Mouse (Mus musculus): ENCODE results near the gene Siva1. TPM values are rescaled to one million over a fixed set of nuclear protein-coding genes. Genes with fewer than 3 reads are reported as not detected.
A peak's percentile ranks its signal among the peaks of the same experiment; 100 is the strongest.

The Siva1 gene
- polyA plus RNA-seq, 1 experiment from 2014 or later: 222 TPM

GRCm38 (mm10) chr12:112670718-112671393, 26.4 kb downstream of the Siva1 start:
- Histone ChIP-seq H3K4me2 (ENCODE audit: low read depth, low read length) (no peak overlapping the region; the same call in 1 of the 2 replicates), H3K4me3 (ENCODE audit: low read depth, low read length) (no peak overlapping the region), H3K36me3 (replicated peaks; ENCODE audit: control insufficient read depth, insufficient read depth, low read depth, low read length) (peaks cover 18% of the 10 kb centered on the region), H3K27me3 (ENCODE audit: control insufficient read depth, insufficient read depth, low read length) (no peaks in the 10 kb centered on the region), H3K9ac (replicated peaks; ENCODE audit: low read length) (peak overlapping the region; percentile 28), H3K9me3 (replicated peaks; ENCODE audit: control insufficient read depth, low read length) (no peaks in the 10 kb centered on the region), H3K4me1 (ENCODE audit: control insufficient read depth, insufficient read depth, low read length) (peaks cover 16% of the 10 kb centered on the region), H3K27ac (replicated peaks; ENCODE audit: low read depth, low read length) (no peak overlapping the region)
- ATAC-seq (replicated peaks; ENCODE audit: insufficient number of reproducible peaks, low FRiP score, low TSS enrichment, low read depth): no peak
- DNase-seq (ENCODE audit: low spot score): no peak
- 47% methylated on average over 9 of the region's 9 CpGs for WGBS

GRCm38 (mm10) chr12:112671891-112672290, 27.4 kb downstream of the Siva1 start:
- H3K4me2 ChIP-seq (ENCODE audit: low read depth, low read length): no peak overlapping the region; the same call in 1 of the 2 replicates
- ATAC-seq (replicated peaks; ENCODE audit: insufficient number of reproducible peaks, low FRiP score, low TSS enrichment, low read depth) (no peak), DNase-seq (ENCODE audit: low spot score) (no peak)
- H3K4me3 ChIP-seq (ENCODE audit: low read depth, low read length): no peak overlapping the region
- no peak overlapping the region for H3K9ac ChIP-seq (replicated peaks; ENCODE audit: low read length)
- no peaks in the 10 kb centered on the region for H3K9me3 ChIP-seq (replicated peaks; ENCODE audit: control insufficient read depth, low read length)
- no peak overlapping the region for H3K27ac ChIP-seq (replicated peaks; ENCODE audit: low read depth, low read length)
- 81% methylated on average over 7 of the region's 7 CpGs for WGBS
- no peaks in the 10 kb centered on the region for H3K27me3 ChIP-seq (ENCODE audit: control insufficient read depth, insufficient read depth, low read length)
- H3K4me1 ChIP-seq (ENCODE audit: control insufficient read depth, insufficient read depth, low read length): peaks cover 16% of the 10 kb centered on the region
- H3K36me3 ChIP-seq (replicated peaks; ENCODE audit: control insufficient read depth, insufficient read depth, low read depth, low read length): peaks cover 18% of the 10 kb centered on the region

- peak overlapping the region; percentile 94 for H3K4me3 ChIP-seq (ENCODE audit: low read depth, low read length)
- DNase-seq (ENCODE audit: low spot score): peak; percentile 47
- H3K4me2 ChIP-seq (ENCODE audit: low read depth, low read length): peak overlapping the region; percentile 89
- ATAC-seq (replicated peaks; ENCODE audit: insufficient number of reproducible peaks, low FRiP score, low TSS enrichment, low read depth): peak; percentile 14; the same call in 1 of the 2 replicates
- peaks cover 18% of the 10 kb centered on the region for H3K36me3 ChIP-seq (replicated peaks; ENCODE audit: control insufficient read depth, insufficient read depth, low read depth, low read length)
- H3K27me3 ChIP-seq (ENCODE audit: control insufficient read depth, insufficient read depth, low read length): peaks cover 9% of the 10 kb centered on the region
- H3K4me1 ChIP-seq (ENCODE audit: control insufficient read depth, insufficient read depth, low read length): peaks cover 16% of the 10 kb centered on the region
- 6% methylated on average over 21 of the region's 21 CpGs for WGBS
- H3K27ac ChIP-seq (replicated peaks; ENCODE audit: low read depth, low read length): peak overlapping the region; percentile 88
- H3K9ac ChIP-seq (replicated peaks; ENCODE audit: low read length): peak overlapping the region; percentile 99
- no peaks in the 10 kb centered on the region for H3K9me3 ChIP-seq (replicated peaks; ENCODE audit: control insufficient read depth, low read length)
Measured at GRCm38 (mm10) chr12:112672744-112673575, 28.5 kb downstream of the Siva1 start.

- no peaks in the 10 kb centered on the region for H3K9me3 ChIP-seq (replicated peaks; ENCODE audit: control insufficient read depth, low read length)
- WGBS: under 1% methylated on average over 56 of the region's 68 CpGs
- peak overlapping the region; percentile 89 for H3K4me2 ChIP-seq (ENCODE audit: low read depth, low read length)
- H3K27me3 ChIP-seq (ENCODE audit: control insufficient read depth, insufficient read depth, low read length): peaks cover 11% of the 10 kb centered on the region
- H3K9ac ChIP-seq (replicated peaks; ENCODE audit: low read length): peak overlapping the region; percentile 99
- no peak for ATAC-seq (replicated peaks; ENCODE audit: insufficient number of reproducible peaks, low FRiP score, low TSS enrichment, low read depth)
- H3K4me3 ChIP-seq (ENCODE audit: low read depth, low read length): peak overlapping the region; percentile 94
- H3K36me3 ChIP-seq (replicated peaks; ENCODE audit: control insufficient read depth, insufficient read depth, low read depth, low read length): peaks cover 14% of the 10 kb centered on the region
- peak overlapping the region; percentile 88 for H3K27ac ChIP-seq (replicated peaks; ENCODE audit: low read depth, low read length)
- peaks cover 16% of the 10 kb centered on the region for H3K4me1 ChIP-seq (ENCODE audit: control insufficient read depth, insufficient read depth, low read length)
- peak; percentile 36 for DNase-seq (ENCODE audit: low spot score)
Measured at GRCm38 (mm10) chr12:112673576-112674091, 29.2 kb downstream of the Siva1 start.

GRCm38 (mm10) chr12:112674132-112675011, 29.9 kb downstream of the Siva1 start, which contains the start of gene Akt1:
Gene Akt1 (minus strand): TSS chr12:112674884.
- peaks cover 11% of the 10 kb centered on the region for H3K36me3 ChIP-seq (replicated peaks; ENCODE audit: control insufficient read depth, insufficient read depth, low read depth, low read length)
- under 1% methylated on average over 68 of the region's 70 CpGs for WGBS
- peak within 1 kb of the TSS; percentile 94 for H3K4me3 ChIP-seq (ENCODE audit: low read depth, low read length)
- peaks cover 16% of the 10 kb centered on the region for H3K4me1 ChIP-seq (ENCODE audit: control insufficient read depth, insufficient read depth, low read length)
- H3K27ac ChIP-seq (replicated peaks; ENCODE audit: low read depth, low read length): peak within 1 kb of the TSS; percentile 88
- DNase-seq (ENCODE audit: low spot score) (peak; percentile 64), ATAC-seq (replicated peaks; ENCODE audit: insufficient number of reproducible peaks, low FRiP score, low TSS enrichment, low read depth) (peak; percentile 19; the same call in 1 of the 2 replicates)
- H3K4me2 ChIP-seq (ENCODE audit: low read depth, low read length): peak within 1 kb of the TSS; percentile 89
- H3K27me3 ChIP-seq (ENCODE audit: control insufficient read depth, insufficient read depth, low read length): peaks cover 18% of the 10 kb centered on the region
- peak within 1 kb of the TSS; percentile 99 for H3K9ac ChIP-seq (replicated peaks; ENCODE audit: low read length)
- H3K9me3 ChIP-seq (replicated peaks; ENCODE audit: control insufficient read depth, low read length): no peaks in the 10 kb centered on the region

GRCm38 (mm10) chr12:112675245-112676035, 31.0 kb downstream of the Siva1 start:
- H3K9me3 ChIP-seq (replicated peaks; ENCODE audit: control insufficient read depth, low read length): no peaks in the 10 kb centered on the region
- peak overlapping the region; percentile 89 for H3K4me2 ChIP-seq (ENCODE audit: low read depth, low read length)
- peaks cover 3% of the 10 kb centered on the region; the same call in 1 of the 2 replicates for H3K36me3 ChIP-seq (replicated peaks; ENCODE audit: control insufficient read depth, insufficient read depth, low read depth, low read length)
- H3K4me3 ChIP-seq (ENCODE audit: low read depth, low read length): peak overlapping the region; percentile 94
- peak overlapping the region; percentile 53 for H3K9ac ChIP-seq (replicated peaks; ENCODE audit: low read length)
- peak; percentile 94 for DNase-seq (ENCODE audit: low spot score)
- H3K4me1 ChIP-seq (ENCODE audit: control insufficient read depth, insufficient read depth, low read length): peaks cover 16% of the 10 kb centered on the region
- WGBS: 14% methylated on average over 18 of the region's 18 CpGs
- ATAC-seq (replicated peaks; ENCODE audit: insufficient number of reproducible peaks, low FRiP score, low TSS enrichment, low read depth): peak; percentile 7; the same call in 1 of the 2 replicates
- H3K27ac ChIP-seq (replicated peaks; ENCODE audit: low read depth, low read length): 0 out of 2 replicates have a peak overlapping the region, but pooled peaks have one; percentile 88
- peaks cover 29% of the 10 kb centered on the region for H3K27me3 ChIP-seq (ENCODE audit: control insufficient read depth, insufficient read depth, low read length)

GRCm38 (mm10) chr12:112677076-112677475, 32.6 kb downstream of the Siva1 start:
- WGBS: 58% methylated on average over 5 of the region's 5 CpGs
- Histone ChIP-seq H3K27me3 (ENCODE audit: control insufficient read depth, insufficient read depth, low read length) (peaks cover 41% of the 10 kb centered on the region), H3K9me3 (replicated peaks; ENCODE audit: control insufficient read depth, low read length) (no peaks in the 10 kb centered on the region), H3K4me1 (ENCODE audit: control insufficient read depth, insufficient read depth, low read length) (peaks cover 4% of the 10 kb centered on the region), H3K9ac (replicated peaks; ENCODE audit: low read length) (no peak overlapping the region), H3K4me3 (ENCODE audit: low read depth, low read length) (no peak overlapping the region), H3K36me3 (replicated peaks; ENCODE audit: control insufficient read depth, insufficient read depth, low read depth, low read length) (no peaks in the 10 kb centered on the region), H3K4me2 (ENCODE audit: low read depth, low read length) (no peak overlapping the region), H3K27ac (replicated peaks; ENCODE audit: low read depth, low read length) (no peak overlapping the region)
- no peak for ATAC-seq (replicated peaks; ENCODE audit: insufficient number of reproducible peaks, low FRiP score, low TSS enrichment, low read depth)
- no peak for DNase-seq (ENCODE audit: low spot score)

Measured in embryonic facial prominence, embryonic 11.5 days (tissue).